Mouse (Mus musculus) adrenal gland, adult 2 months (tissue): ENCODE measurements around the gene Cabp5. TPM values are rescaled to one million over a fixed set of nuclear protein-coding genes. Genes with fewer than 3 reads are reported as not detected.
"Not testable (repeated sequence)": the region's sequence is repeated elsewhere in the genome, so short reads cannot be mapped to it uniquely, and the experiment has no call there.

Experiments
- DNase-seq: peaks from one replicate; pipeline ENCODE4 v3.0.0; 2021
- long read RNA-seq: library from polyadenylated mRNA; stranded (forward); transcript quantifications from one replicate; pipeline ENCODE4 v2.0.0, GENCODE M21; 2021
- polyA plus RNA-seq: library from polyadenylated mRNA; depleted of rRNA; stranded (reverse); fragments of >200 nt; gene quantifications from 2 replicates; pipeline ENCODE4 v1.2.3, GENCODE M21; 2012; rRNA removed
- total RNA-seq, 2 experiments: library from RNA; stranded (reverse); gene quantifications; 2 replicates each; pipeline ENCODE4 v1.2.3; 2021

The Cabp5 gene
- not detected for total RNA-seq
- polyA plus RNA-seq, result not detected in 2 replicates
- long read RNA-seq, result 0 reads

DNA sequence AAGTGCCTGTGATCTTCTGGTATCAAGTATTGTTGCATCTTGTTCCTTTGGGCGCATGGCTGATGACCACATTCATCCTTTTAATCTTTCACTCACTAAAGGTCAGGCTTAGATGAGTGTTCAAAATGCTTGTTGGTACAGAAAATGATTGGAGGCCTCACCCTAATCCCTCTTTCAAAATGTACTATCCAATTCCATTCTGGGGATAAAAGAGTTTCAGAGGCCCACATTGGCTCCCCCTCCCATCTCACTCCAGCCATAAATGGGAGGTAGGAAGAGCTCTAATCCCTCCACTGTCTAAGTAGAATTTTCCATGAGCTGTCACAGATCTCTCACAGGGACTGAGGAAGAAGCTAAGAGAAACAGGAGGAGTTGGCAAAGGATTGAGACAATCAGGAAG lies at the start of gene Cabp5:
Cabp5 (plus strand) TSS at position 301 of the 400 bp plus-strand sequence.
- no peak for DNase-seq

DNA sequence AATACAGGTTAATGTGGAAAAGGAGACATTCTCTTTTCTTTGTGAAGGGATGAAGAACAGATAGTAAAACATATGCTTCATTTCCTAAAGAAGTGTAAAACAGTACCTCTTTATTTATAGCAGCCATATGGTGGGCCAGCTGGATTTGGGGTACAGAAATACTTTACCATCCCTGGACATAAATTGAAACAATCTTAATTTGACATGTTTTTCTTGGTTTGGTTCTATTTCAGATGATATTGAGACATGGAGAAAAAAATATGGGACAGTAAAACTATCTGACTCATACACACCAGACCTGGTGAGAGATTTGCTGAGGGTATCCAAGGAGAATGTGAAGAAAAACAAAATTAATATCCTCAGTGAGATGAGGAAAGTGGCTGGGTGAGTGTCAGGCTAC lies 42.0 kb upstream of the Cabp5 start:
- DNase-seq, result no peak

- DNase-seq, result no peak
These were observed 17.3 kb upstream of the Cabp5 start for GRCm38 (mm10) chr7:13380588-13380987.

- DNase-seq, result not testable (repeated sequence)
These were observed 52.6 kb downstream of the Cabp5 start, which contains the start of gene Bsph1 for GRCm38 (mm10) chr7:13450541-13450940. Gene Bsph1, plus strand, starts transcription at chr7:13450841.

Other genes starting within 250 kb of the Cabp5 start
- gene Vmn1r88, start 238.6 kb upstream of the Cabp5 start, total RNA-seq, result under 1 TPM; 0.14 to 0.17 TPM
- not detected in 2 replicates for gene Vmn1r88, start 238.6 kb upstream of the Cabp5 start, polyA plus RNA-seq
- gene Vmn1r89, start 185.1 kb upstream of the Cabp5 start, total RNA-seq, result not detected
- not detected in 2 replicates for gene Vmn1r89, start 185.1 kb upstream of the Cabp5 start, polyA plus RNA-seq
- 10 to 100 TPM in 1 of 2 experiments, 1 to 10 TPM in 1; 8.2 to 11.8 TPM for gene Lig1, start 120.8 kb upstream of the Cabp5 start, total RNA-seq
- 3.5 and 4.0 TPM in 2 replicates for gene Lig1, start 120.8 kb upstream of the Cabp5 start, polyA plus RNA-seq
- 10 to 100 TPM in 1 of 2 experiments, 1 to 10 TPM in 1; 7.4 to 10.4 TPM for gene Zswim9, start 119.4 kb upstream of the Cabp5 start, total RNA-seq
- 5.6 and 5.8 TPM in 2 replicates for gene Zswim9, start 119.4 kb upstream of the Cabp5 start, polyA plus RNA-seq
- gene Pla2g4c, start 73.5 kb upstream of the Cabp5 start, total RNA-seq, result under 1 TPM; 0.35 to 0.41 TPM
- gene Pla2g4c, start 73.5 kb upstream of the Cabp5 start, polyA plus RNA-seq, result 0.12 TPM in 1 of 2 replicates, not detected in the other
- not detected for gene Bsph1, start 52.7 kb downstream of the Cabp5 start, total RNA-seq
- not detected in 2 replicates for gene Bsph1, start 52.7 kb downstream of the Cabp5 start, polyA plus RNA-seq
- not detected for gene Bsph2, start 172.9 kb downstream of the Cabp5 start, total RNA-seq
- not detected in 2 replicates for gene Bsph2, start 172.9 kb downstream of the Cabp5 start, polyA plus RNA-seq
- not detected for gene Sult2a5, start 225.8 kb downstream of the Cabp5 start, total RNA-seq
- gene Sult2a5, start 225.8 kb downstream of the Cabp5 start, polyA plus RNA-seq, result not detected in 2 replicates